In genomic region chr5:148325317-148325885, GRCm38 (mm10) we compare ENCODE assay signal across 10 mouse cellular contexts.
A peak's percentile ranks its signal among the peaks of the same experiment; 100 is the strongest.
DNase-seq lines count a peak whose midpoint lies in the region; ATAC-seq and TF ChIP-seq lines count a peak whose summit lies in the region.
"Had no signal": no experiment of that assay in that cellular context is flagged by ENCODE, and none has a peak within 500 bp of the region (broad histone marks: within the 10 kb centered on the region; RNA-seq: fewer than 3 reads in every experiment).

No protein-coding gene starts in this region.

- peak; percentile 86; the same call in 1 of the 2 replicates for TF ChIP-seq CTCF in brain, embryonic 14.5 days (IDR thresholded peaks at IDR 0.05; ENCODE audit: borderline replicate concordance, extremely low read depth, insufficient read depth, insufficient read length)

- H3K27me3 ChIP-seq in hindbrain, embryonic 10.5 days (ENCODE audit: insufficient read depth, poor library complexity, severe bottlenecking): no peaks in the 10 kb centered on the region
- no peaks in the 10 kb centered on the region for H3K27me3 ChIP-seq in hindbrain, embryonic 12.5 days
- no peaks in the 10 kb centered on the region for H3K27me3 ChIP-seq in midbrain, embryonic 13.5 days
- H3K27me3 ChIP-seq: embryonic facial prominence, embryonic 12.5 days; megakaryocyte, embryonic 14.5 days had no signal

- no peak overlapping the region for H3K4me2 ChIP-seq in hindbrain, embryonic 12.5 days (replicated peaks)
- H3K4me2 ChIP-seq in midbrain, embryonic 13.5 days (replicated peaks): no peak overlapping the region
- H3K4me2 ChIP-seq: embryonic facial prominence, embryonic 12.5 days had no signal

- WGBS in hindbrain, embryonic 10.5 days: 48% methylated on average over 4 of the region's 4 CpGs
- 46% methylated on average over 4 of the region's 4 CpGs for WGBS in hindbrain, embryonic 12.5 days
- 46% methylated on average over 4 of the region's 4 CpGs for WGBS in midbrain, embryonic 13.5 days

- H3K9me3 ChIP-seq in hindbrain, embryonic 10.5 days: no peaks in the 10 kb centered on the region
- H3K9me3 ChIP-seq in hindbrain, embryonic 12.5 days (replicated peaks): no peaks in the 10 kb centered on the region
- no peaks in the 10 kb centered on the region for H3K9me3 ChIP-seq in midbrain, embryonic 13.5 days
- H3K9me3 ChIP-seq: megakaryocyte, embryonic 14.5 days had no signal

- no peak for ATAC-seq in hindbrain, embryonic 12.5 days (ENCODE audit: low FRiP score)
- ATAC-seq in midbrain, embryonic 13.5 days: 0 out of 2 replicates have a peak, but pooled peaks have one; percentile 58

- DNase-seq in hindbrain, embryonic 10.5 days (ENCODE audit: low spot score): peak; percentile 54
- peak; percentile 18 to 51 for DNase-seq in CD8-positive naive resting alpha-beta T cell, adult 2 months (ENCODE audit: low read depth in 2 of 2, low spot score in 2 of 2)
- DNase-seq in brain, embryonic 14.5 days (ENCODE audit: low read depth): peak; percentile 76
- peak; percentile 33 for DNase-seq in fibroblast of lung, adult 2 months (ENCODE audit: low read depth)
- DNase-seq in kidney, postnatal 36 days: peak; percentile 29 to 68
- DNase-seq in thymus, postnatal 14 days: peak; percentile 48

- no peaks in the 10 kb centered on the region for H3K36me3 ChIP-seq in hindbrain, embryonic 10.5 days
- H3K36me3 ChIP-seq in hindbrain, embryonic 12.5 days: no peaks in the 10 kb centered on the region
- H3K36me3 ChIP-seq in midbrain, embryonic 13.5 days: no peaks in the 10 kb centered on the region
- H3K36me3 ChIP-seq: embryonic facial prominence, embryonic 12.5 days had no signal

- H3K4me3 ChIP-seq in hindbrain, embryonic 10.5 days: no peak overlapping the region
- H3K4me3 ChIP-seq in hindbrain, embryonic 12.5 days: no peak overlapping the region
- H3K4me3 ChIP-seq in midbrain, embryonic 13.5 days (replicated peaks): no peak overlapping the region
- H3K4me3 ChIP-seq: embryonic facial prominence, embryonic 12.5 days; megakaryocyte, embryonic 14.5 days had no signal

- no peak for TF ChIP-seq POLR2A in brain, embryonic 14.5 days (IDR thresholded peaks at IDR 0.05; ENCODE audit: borderline replicate concordance, extremely low read depth, insufficient read depth, insufficient read length, poor library complexity, severe bottlenecking)

- no peaks in the 10 kb centered on the region for H3K4me1 ChIP-seq in hindbrain, embryonic 10.5 days (replicated peaks)
- no peaks in the 10 kb centered on the region for H3K4me1 ChIP-seq in hindbrain, embryonic 12.5 days
- H3K4me1 ChIP-seq in midbrain, embryonic 13.5 days (replicated peaks): no peaks in the 10 kb centered on the region
- H3K4me1 ChIP-seq: embryonic facial prominence, embryonic 12.5 days had no signal

- no peak overlapping the region for H3K27ac ChIP-seq in hindbrain, embryonic 10.5 days
- no peak overlapping the region for H3K27ac ChIP-seq in hindbrain, embryonic 12.5 days
- H3K27ac ChIP-seq in midbrain, embryonic 13.5 days: no peak overlapping the region
- H3K27ac ChIP-seq: embryonic facial prominence, embryonic 12.5 days had no signal

- no peak overlapping the region for H3K9ac ChIP-seq in hindbrain, embryonic 12.5 days
- H3K9ac ChIP-seq in midbrain, embryonic 13.5 days (replicated peaks): no peak overlapping the region
- H3K9ac ChIP-seq: embryonic facial prominence, embryonic 12.5 days had no signal
